Mouse (Mus musculus): ENCODE measurements around the gene Slc38a9. TPM values are rescaled to one million over a fixed set of nuclear protein-coding genes. Genes with fewer than 3 reads are reported as not detected.

Slc38a9 gene
- total and polyA plus RNA-seq, 3 experiments: 1.6 to 89.5 (median 31.7) TPM

GRCm38 (mm10) chr13:112692870-112693553 is 32.5 kb downstream of the Slc38a9 start:
- H3K9me3 ChIP-seq (replicated peaks): peaks cover 6% of the 10 kb centered on the region
- H3K4me3 ChIP-seq (ENCODE audit: low read depth, low read length): no peak overlapping the region
- no peaks in the 10 kb centered on the region for H3K27me3 ChIP-seq (ENCODE audit: insufficient read depth, low read length)
- peaks cover 45% of the 10 kb centered on the region for H3K4me1 ChIP-seq (ENCODE audit: insufficient read depth, low read depth, low read length)
- DNase-seq (ENCODE audit: low spot score) (peak; percentile 40), ATAC-seq (ENCODE audit: extremely low read depth, insufficient number of reproducible peaks, low FRiP score, poor library complexity, severe bottlenecking) (peak; percentile 92)
- TF ChIP-seq GATA2 (IDR thresholded peaks at IDR 0.05; ENCODE audit: borderline replicate concordance, low read depth, low read length): no peak
- TF ChIP-seq TAL1 (conservative IDR thresholded peaks at IDR 0.05; ENCODE audit: low read depth, low read length): peak; percentile 94
- no peak for TF ChIP-seq GATA1 (IDR thresholded peaks at IDR 0.05; ENCODE audit: borderline replicate concordance, low read length)
- TF ChIP-seq POLR2AphosphoS5 (IDR thresholded peaks at IDR 0.05; ENCODE audit: insufficient replicate concordance, low read depth, low read length): no peak
- TF ChIP-seq CTCF (IDR thresholded peaks at IDR 0.05; ENCODE audit: low read depth, low read length): no peak
- H3K36me3 ChIP-seq (replicated peaks): peaks cover 48% of the 10 kb centered on the region

GRCm38 (mm10) chr13:112695526-112696240 is 35.1 kb downstream of the Slc38a9 start:
- Histone ChIP-seq H3K4me1 (ENCODE audit: insufficient read depth, low read depth, low read length) (peaks cover 32% of the 10 kb centered on the region), H3K4me3 (ENCODE audit: low read depth, low read length) (no peak overlapping the region), H3K36me3 (replicated peaks) (peaks cover 49% of the 10 kb centered on the region), H3K9me3 (replicated peaks) (peaks cover 6% of the 10 kb centered on the region), H3K27me3 (ENCODE audit: insufficient read depth, low read length) (no peaks in the 10 kb centered on the region)
- no peak for TF ChIP-seq GATA1 (IDR thresholded peaks at IDR 0.05; ENCODE audit: borderline replicate concordance, low read length)
- no peak for TF ChIP-seq POLR2AphosphoS5 (IDR thresholded peaks at IDR 0.05; ENCODE audit: insufficient replicate concordance, low read depth, low read length)
- no peak for TF ChIP-seq CTCF (IDR thresholded peaks at IDR 0.05; ENCODE audit: low read depth, low read length)
- no peak for TF ChIP-seq TAL1 (conservative IDR thresholded peaks at IDR 0.05; ENCODE audit: low read depth, low read length)
- no peak for TF ChIP-seq GATA2 (IDR thresholded peaks at IDR 0.05; ENCODE audit: borderline replicate concordance, low read depth, low read length)
- ATAC-seq (ENCODE audit: extremely low read depth, insufficient number of reproducible peaks, low FRiP score, poor library complexity, severe bottlenecking): no peak
- no peak for DNase-seq (ENCODE audit: low spot score)

GRCm38 (mm10) chr13:112701256-112701655 is 40.7 kb downstream of the Slc38a9 start:
- no peaks in the 10 kb centered on the region for H3K9me3 ChIP-seq (replicated peaks)
- no peaks in the 10 kb centered on the region for H3K27me3 ChIP-seq (ENCODE audit: insufficient read depth, low read length)
- DNase-seq (ENCODE audit: low spot score) (no peak), ATAC-seq (ENCODE audit: extremely low read depth, insufficient number of reproducible peaks, low FRiP score, poor library complexity, severe bottlenecking) (no peak)
- no peak overlapping the region for H3K4me3 ChIP-seq (ENCODE audit: low read depth, low read length)
- H3K36me3 ChIP-seq (replicated peaks): peaks cover 62% of the 10 kb centered on the region
- TF ChIP-seq POLR2AphosphoS5 (IDR thresholded peaks at IDR 0.05; ENCODE audit: insufficient replicate concordance, low read depth, low read length): no peak
- no peak for TF ChIP-seq GATA1 (IDR thresholded peaks at IDR 0.05; ENCODE audit: borderline replicate concordance, low read length)
- TF ChIP-seq TAL1 (conservative IDR thresholded peaks at IDR 0.05; ENCODE audit: low read depth, low read length): no peak
- TF ChIP-seq CTCF (IDR thresholded peaks at IDR 0.05; ENCODE audit: low read depth, low read length): no peak
- TF ChIP-seq GATA2 (IDR thresholded peaks at IDR 0.05; ENCODE audit: borderline replicate concordance, low read depth, low read length): no peak
- no peaks in the 10 kb centered on the region; the same call in 1 of the 2 replicates for H3K4me1 ChIP-seq (ENCODE audit: insufficient read depth, low read depth, low read length)

- no peak for ATAC-seq (ENCODE audit: extremely low read depth, insufficient number of reproducible peaks, low FRiP score, poor library complexity, severe bottlenecking)
- H3K27me3 ChIP-seq (ENCODE audit: insufficient read depth, low read length): no peaks in the 10 kb centered on the region
- TF ChIP-seq CTCF (IDR thresholded peaks at IDR 0.05; ENCODE audit: low read depth, low read length): no peak
- TF ChIP-seq GATA2 (IDR thresholded peaks at IDR 0.05; ENCODE audit: borderline replicate concordance, low read depth, low read length): no peak
- TF ChIP-seq POLR2AphosphoS5 (IDR thresholded peaks at IDR 0.05; ENCODE audit: insufficient replicate concordance, low read depth, low read length): no peak
- TF ChIP-seq TAL1 (conservative IDR thresholded peaks at IDR 0.05; ENCODE audit: low read depth, low read length): no peak
- TF ChIP-seq GATA1 (IDR thresholded peaks at IDR 0.05; ENCODE audit: borderline replicate concordance, low read length): no peak
- H3K9me3 ChIP-seq (replicated peaks): peaks cover 1% of the 10 kb centered on the region
- peaks cover 62% of the 10 kb centered on the region for H3K36me3 ChIP-seq (replicated peaks)
- no peak for DNase-seq (ENCODE audit: low spot score)
- no peak overlapping the region for H3K4me3 ChIP-seq (ENCODE audit: low read depth, low read length)
- no peaks in the 10 kb centered on the region for H3K4me1 ChIP-seq (ENCODE audit: insufficient read depth, low read depth, low read length)
Observed at GRCm38 (mm10) chr13:112706351-112706750, 45.8 kb downstream of the Slc38a9 start.

- TF ChIP-seq GATA2 (IDR thresholded peaks at IDR 0.05; ENCODE audit: borderline replicate concordance, low read depth, low read length) (no peak), POLR2AphosphoS5 (IDR thresholded peaks at IDR 0.05; ENCODE audit: insufficient replicate concordance, low read depth, low read length) (no peak), GATA1 (IDR thresholded peaks at IDR 0.05; ENCODE audit: borderline replicate concordance, low read length) (no peak), TAL1 (conservative IDR thresholded peaks at IDR 0.05; ENCODE audit: low read depth, low read length) (no peak)
Observed at GRCm38 (mm10) chr13:112720078-112720736, 59.7 kb downstream of the Slc38a9 start.

More at GRCm38 (mm10) chr13:112720078-112720736, 59.7 kb downstream of the Slc38a9 start:
- DNase-seq (ENCODE audit: low spot score) (no peak), ATAC-seq (ENCODE audit: extremely low read depth, insufficient number of reproducible peaks, low FRiP score, poor library complexity, severe bottlenecking) (no peak)
- Histone ChIP-seq H3K27me3 (ENCODE audit: insufficient read depth, low read length) (no peaks in the 10 kb centered on the region), H3K4me3 (ENCODE audit: low read depth, low read length) (no peak overlapping the region), H3K36me3 (replicated peaks) (peaks cover 55% of the 10 kb centered on the region), H3K9me3 (replicated peaks) (no peaks in the 10 kb centered on the region), H3K4me1 (ENCODE audit: insufficient read depth, low read depth, low read length) (no peaks in the 10 kb centered on the region)
